Mouse (Mus musculus) gastrocnemius, adult 18-20 months (tissue): Measurements from ENCODE around the gene 1500011B03Rik. TPM values are rescaled to one million over a fixed set of nuclear protein-coding genes. Genes with fewer than 3 reads are reported as not detected.
"Not testable (repeated sequence)": the region's sequence is repeated elsewhere in the genome, so short reads cannot be mapped to it uniquely, and the experiment has no call there.

Experiments
- DNase-seq: peaks from one replicate; pipeline ENCODE4 v3.0.0; 2021; ENCODE audit warnings: low spot score
- long read RNA-seq, 2 experiments: library from polyadenylated mRNA; stranded (forward); transcript quantifications; one replicate each; pipeline ENCODE4 v2.0.0; 2021
- total RNA-seq, 2 experiments: library from RNA; stranded (reverse); gene quantifications; 2 replicates each; pipeline ENCODE4 v1.2.3; 2021

The 1500011B03Rik gene
- 1 to 10 TPM; 3.4 to 4.0 TPM for total RNA-seq
- long read RNA-seq, experiment 1, partial matches to known transcripts: 0 of 2 reads
- long read RNA-seq, experiment 1, other reads (novel, unspliced or antisense): 0 of 2 reads
- long read RNA-seq, experiment 2, partial matches to known transcripts: 0 of 3 reads
- long read RNA-seq, experiment 2, other reads (novel, unspliced or antisense): 0 of 3 reads

DNA sequence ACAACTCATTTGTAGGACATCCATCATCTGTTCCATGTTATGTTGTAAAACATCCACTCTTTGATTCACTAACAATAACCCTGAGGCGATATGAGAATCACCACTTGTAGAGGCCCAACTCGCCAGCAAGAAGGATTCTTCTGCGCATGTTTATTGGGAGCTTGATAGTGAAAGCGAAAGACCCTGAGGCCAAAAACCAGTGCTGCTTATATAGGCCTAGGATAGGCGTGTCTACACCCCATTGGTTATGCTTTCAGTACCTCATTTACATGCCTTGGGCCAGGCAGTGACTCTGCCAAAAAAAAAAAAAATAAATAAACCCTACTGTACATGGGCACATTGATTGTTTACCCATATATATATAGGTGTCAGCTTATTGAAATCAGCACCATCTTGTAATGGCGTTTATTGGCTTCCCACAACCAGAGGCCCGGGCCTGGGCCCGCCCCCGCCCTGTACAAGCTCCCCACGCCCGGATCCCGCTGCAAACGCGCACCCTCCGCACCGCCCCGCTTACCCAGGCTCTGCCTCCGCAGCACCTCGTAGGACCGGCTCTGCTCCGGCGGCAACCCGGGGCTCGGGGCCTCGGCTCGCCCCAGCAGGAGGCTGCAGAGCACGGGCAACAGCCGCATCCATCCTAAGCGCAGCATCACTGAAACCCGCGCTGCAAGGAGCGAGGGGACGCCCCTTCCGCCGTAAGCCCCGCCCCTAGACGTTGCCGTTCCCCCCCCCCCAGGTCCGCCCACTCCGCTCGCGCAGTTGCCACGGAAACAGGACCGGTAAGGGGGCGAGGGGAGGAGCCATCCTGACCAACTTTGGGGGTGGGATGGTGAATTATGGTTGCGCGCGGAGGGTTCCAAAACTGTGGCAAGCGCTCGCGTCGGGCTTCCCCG is at the start of gene 1500011B03Rik:
Gene 1500011B03Rik (minus strand): TSS at position 673 of the 893 bp plus-strand sequence.
- peak; percentile 31 for DNase-seq

DNA sequence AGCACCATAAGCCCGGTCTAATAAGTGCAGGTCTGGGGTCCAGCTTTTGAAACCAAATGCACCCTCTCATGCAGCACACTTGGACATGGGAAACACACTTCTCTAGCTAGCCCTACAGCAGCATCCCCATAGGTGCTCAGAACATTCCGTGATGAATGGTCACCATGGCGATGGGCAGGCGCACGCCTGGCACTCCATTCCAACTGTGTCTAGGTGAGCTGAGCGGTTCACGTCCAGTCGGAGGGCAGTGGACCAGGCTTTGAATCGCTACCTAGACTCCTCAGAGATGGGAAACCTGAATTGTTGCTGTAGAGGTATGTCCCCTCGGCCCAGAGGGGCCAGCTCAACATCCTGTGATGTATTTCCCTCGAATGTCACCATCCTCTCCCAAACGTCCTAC is 42.0 kb upstream of the 1500011B03Rik start:
- no peak for DNase-seq

DNA sequence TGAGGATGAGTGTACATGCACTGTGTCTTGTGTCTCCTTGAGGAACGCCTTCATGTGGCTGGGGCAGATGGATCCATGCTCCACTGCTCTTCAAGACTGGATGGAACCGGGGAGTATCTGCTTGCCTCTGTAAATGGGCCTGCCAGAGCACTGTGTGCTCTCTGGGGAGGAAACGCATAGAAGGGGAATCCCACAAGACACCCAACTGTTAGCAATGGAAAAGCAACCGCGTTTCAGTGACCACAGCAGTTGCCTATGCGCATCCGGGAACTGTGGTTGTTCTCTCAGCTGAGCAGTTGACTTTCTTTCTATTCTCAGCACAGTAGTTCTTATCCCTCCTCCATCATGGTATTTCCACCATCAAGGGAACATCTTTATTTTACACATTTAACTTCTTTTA is 41.5 kb upstream of the 1500011B03Rik start:
- no peak for DNase-seq

DNA sequence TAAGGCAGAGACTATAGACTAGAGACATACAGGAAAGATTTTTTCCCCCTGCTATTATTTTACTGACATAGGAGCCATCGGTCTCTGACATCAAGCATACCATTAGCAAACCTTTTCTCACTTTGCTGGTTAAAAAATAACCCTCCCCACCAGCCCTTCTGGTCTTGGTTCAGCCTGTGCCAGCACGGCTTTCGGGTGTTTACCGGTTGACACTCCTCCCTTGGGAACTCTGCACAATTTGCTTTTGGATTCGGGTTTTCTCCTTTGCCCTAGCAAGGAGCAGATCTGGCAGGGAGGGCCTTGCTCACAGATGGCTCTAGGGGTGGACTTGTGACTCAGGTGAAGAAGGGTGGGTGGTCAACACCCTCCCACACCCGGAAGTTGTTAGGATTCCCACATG is 38.5 kb upstream of the 1500011B03Rik start:
- DNase-seq: no peak

DNA sequence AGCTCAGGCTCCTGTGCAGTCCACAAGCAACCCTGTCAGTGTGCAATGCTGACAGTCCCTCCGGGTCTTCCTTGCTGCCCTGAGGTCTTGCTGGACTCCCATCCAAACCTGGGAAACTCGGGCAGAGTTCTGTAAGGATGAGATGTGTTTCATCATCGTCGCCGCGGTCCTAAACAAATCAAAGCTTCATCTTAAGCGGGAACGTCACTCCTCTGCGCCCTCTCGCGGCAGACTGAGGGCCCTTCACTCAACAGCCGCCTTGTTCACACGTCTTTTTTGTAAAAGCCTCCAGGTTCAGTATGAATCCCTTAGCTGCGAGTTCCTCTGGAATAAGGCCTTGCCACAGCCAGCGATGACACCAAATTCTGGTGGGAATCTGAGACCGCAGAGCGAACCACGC is 36.0 kb upstream of the 1500011B03Rik start:
- DNase-seq: peak; percentile 64

DNA sequence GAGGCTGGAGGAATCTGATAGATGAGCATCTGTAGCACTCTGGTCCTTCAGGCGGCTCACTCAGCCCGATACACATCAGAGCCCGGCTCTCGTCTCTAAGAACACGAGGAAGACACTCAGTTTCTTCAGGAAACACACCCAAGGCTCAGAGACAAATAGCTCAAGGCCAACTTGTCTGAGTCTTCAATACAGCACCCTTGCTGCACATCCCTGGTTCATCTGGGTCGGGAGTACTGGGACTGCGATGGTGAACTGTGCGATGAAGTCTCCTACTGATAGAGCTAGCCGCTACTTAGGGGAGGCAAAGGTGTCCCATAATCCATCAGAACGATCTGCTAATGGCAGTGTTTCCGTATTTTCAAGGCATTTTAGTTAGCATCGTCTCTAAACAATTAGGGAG is 35.3 kb upstream of the 1500011B03Rik start, which contains the start of gene Gm9936:
Gene Gm9936 (minus strand): TSS at position 101 of the 400 bp plus-strand sequence.
- no peak for DNase-seq

DNA sequence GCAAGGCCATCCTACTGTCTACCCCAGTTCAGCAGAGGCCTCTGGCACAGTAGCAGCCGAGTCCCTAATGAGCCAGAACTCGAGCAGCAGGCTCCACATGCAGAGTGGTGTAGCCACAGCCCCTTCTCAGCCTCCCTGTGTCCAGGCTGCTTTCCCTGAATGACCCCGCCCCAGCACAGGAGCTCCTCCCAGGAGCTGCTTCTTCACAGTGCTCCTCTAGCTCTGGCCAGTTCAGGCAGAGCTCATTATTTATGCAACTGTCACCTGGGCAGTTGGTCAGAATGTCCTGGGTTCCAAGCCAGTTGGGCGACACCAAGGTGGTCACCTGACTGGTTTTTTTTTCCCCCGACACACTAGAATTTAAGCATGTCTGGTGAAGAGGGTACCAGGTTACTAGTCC is 30.1 kb upstream of the 1500011B03Rik start, which contains the start of gene 4930519G04Rik:
Gene 4930519G04Rik (plus strand): TSS at position 301 of the 400 bp plus-strand sequence.
- not testable (repeated sequence) for DNase-seq

DNA sequence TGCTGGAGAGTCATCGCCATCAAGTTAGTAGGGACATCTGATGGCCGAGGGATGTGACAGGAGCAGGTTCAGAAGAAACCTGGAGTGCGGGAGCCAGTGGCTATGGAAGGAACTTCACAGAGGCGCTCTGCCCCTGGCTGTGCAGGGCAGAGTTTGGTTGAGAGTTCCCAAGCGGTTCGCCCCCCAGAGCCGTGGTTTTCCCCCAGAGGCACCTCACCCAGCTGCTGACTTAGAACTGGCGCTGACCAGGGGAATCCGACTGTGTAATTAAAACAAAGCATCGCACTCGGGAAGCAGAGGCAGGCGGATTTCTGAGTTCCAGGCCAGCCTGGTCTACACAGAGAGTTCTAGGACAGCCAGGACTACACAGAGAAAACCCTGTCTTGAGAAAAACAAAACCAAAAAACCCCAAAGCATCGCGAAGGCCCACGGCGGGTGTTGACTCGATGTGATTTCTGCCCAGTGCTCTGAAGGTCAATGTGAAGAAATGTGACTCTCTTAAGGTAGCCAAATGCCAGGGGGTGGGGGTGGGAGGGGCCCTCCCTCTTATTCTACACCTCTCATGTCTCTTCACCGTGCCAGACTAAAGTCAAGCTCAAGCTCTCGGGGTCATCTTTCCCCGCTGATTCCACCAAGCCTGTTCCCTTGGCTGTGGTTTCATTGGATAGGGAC is 28.4 kb upstream of the 1500011B03Rik start:
- DNase-seq: no peak

DNA sequence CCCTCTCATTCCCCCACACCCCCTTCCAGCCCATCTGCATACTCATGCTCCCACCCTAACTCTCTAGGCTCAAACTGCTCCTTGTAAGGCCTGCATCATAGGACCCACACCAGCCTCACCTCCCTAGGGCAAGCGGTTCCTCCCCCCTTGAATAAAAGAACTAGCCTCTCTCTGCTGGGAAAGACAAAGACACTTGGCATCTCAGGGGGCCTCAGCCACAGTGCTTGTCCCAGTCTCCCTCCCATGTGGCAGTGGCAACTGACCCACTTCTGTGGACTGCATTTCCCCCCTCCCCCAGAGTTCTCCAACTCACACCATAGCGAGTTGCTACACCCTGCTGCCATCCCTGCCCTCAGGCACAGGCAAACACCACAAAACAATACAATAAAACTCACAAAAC is 21.1 kb upstream of the 1500011B03Rik start:
- not testable (repeated sequence) for DNase-seq

DNA sequence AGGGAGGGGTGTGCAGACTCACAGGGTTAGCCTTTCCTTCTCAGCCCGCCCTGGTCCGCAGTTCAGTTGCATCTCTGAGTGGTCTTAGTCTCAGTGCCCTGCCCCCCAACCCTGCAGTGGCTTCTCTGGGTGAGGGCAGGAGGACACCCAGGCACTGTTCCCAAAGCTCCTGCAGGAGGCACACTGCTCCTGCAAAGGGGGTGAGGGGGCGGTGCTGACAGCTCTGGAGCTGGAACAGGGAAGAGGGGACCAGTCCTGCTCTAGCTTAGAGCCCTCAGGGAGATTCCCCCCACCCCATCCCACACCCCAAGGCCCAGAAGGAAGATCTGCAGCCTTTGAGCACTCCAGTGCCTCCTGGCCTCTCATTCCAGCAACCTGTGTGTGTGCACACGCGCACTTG is 19.4 kb upstream of the 1500011B03Rik start:
- no peak for DNase-seq

DNA sequence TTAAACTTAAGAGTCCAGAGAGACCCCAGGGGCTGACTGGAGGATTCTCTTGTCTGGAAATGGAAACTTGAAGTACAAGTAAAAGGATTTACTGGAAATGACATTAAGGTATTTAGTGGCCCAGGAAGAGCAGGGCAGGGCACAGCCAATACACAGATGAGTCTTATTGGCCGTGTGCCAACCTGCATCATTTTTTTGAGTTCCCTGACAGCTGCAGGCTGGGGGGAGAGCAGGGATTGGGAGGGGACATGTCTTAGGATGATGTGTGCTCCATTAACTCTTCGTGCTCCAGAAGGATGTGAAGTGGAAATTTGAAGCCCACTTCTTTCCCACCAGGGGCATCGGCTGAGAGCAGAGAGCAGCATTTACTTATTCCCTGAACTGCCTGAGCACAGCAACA is 18.9 kb upstream of the 1500011B03Rik start:
- DNase-seq: not testable (repeated sequence)

DNA sequence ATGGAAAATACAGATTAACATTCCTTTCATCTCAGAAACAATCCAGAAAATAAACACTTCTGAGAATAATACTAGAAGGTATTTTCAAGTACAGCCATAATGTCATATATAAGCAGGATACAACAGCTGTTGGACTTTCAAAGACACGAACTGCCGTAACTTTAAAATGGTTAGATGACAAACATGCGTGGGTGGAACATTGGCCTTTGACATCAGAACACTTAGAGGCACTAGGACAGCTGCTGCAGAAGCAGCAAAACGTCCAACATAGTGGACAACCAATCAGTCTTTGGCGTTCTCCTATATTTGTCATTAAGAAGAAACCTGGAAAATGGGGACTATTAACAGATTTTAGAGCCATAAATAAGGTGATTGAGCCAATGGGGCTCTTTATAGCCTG is 17.2 kb upstream of the 1500011B03Rik start:
- DNase-seq: not testable (repeated sequence)

DNA sequence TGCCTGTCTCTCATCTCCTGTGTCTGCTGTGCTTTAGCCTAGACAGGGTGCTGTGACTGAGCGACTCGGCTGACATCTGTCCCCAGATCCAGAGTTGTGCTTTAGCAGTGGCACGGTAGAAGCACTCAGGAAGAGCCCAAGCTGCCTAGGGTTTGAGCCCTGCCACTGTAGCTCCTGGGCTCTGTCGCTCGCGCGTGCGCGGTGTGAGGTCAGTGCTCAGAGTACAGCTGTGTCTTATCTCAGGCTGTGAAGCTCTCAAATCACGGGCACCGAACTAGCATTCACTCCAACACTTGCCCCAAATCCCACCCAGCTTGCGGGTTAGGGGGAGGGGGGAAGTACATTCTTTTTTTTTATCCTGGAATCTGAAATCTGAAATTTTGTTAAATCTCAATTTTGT is 13.6 kb upstream of the 1500011B03Rik start:
- DNase-seq: no peak

DNA sequence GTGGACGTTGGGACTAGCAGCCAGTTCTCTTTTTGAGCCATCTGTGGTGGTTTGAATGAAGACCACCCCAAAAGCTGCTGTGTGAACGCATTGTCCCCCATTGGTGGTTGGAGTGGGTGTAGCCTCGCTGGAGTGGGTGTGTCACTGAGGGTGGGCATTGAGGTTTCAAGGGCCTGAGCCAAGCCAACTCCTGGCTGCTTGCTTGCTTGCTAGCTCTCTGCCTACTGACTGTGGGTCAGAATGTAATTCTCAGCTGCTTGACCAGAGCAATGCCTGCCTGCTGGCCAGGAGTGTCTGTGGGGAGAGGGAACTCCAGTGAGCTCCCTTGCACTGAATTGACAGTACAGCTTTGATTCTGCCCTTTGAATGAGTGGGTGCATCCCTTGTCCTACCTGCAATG is 6.5 kb upstream of the 1500011B03Rik start:
- no peak for DNase-seq

DNA sequence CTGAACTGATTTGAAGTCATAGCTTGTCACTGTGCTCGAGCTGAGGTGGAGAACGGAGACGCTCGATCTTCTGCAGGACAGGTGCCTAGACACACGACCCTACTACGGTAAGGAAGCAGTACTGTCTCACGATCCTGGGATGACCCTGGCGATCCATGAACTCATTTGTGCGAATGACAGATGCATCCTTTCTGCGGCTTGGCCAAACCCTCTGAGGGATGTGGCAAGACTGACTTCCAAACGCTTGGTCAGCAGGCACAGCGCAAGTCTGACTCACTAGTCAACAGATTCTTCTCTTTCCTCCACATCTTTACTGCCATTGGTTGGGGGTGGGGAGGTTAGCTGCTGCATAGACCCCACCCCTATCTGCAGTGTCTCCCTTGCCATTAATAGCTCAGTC is 4.2 kb upstream of the 1500011B03Rik start:
- no peak for DNase-seq

DNA sequence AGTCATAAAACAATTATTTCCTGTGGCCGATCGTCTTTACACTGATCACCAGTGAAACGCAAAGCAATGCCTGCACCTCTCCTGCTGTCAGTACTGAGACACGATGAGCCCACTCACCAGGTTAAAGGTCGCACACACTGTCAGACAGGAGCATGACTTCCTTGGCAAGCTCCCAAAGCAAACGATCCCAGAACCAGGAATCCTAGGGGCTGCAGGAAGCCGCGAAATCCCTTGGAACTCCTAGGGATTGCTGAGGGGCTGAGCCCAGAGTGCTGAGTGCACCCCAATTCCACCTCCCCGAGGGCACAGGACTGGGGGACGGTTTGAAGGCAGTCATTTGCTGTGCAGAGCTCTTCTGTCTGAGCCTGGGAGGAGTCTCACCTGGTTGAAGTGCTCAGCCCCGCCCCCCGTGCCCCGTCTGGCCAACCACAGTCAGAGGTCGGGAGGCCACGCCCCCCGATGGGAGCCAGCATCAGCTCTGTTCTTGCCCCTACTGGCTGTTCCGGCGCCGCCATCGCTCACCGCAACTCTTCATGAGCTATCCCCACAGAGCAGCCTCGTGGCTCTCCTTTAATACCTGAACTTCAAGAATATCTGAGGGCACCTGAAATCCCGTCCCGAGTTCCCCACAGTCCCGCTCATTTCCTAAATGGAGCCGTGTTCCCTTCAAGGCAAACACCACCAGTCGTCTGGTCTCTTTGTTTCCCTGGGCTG is 2.9 kb upstream of the 1500011B03Rik start:
- DNase-seq: no peak

DNA sequence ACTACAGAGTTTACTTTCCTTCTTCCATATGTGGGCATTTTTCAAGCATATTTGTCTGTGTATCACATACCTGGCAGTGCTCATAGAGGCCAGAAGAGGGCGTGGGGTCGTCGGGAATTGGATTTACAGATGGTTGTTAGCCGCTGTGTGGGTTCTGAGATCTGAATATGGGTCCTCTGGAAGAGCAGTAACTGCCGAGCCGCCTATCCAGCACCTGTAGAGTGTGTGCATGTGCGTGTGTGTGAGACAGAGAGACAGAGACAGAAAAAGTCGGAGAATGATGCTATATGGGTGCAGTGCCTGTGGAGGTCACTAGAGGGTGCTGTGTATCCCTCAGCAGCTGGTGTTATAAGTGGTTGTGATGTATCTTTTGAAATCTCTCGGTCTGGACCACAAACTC is 929 bp upstream of the 1500011B03Rik start:
- DNase-seq: peak; percentile 34

DNA sequence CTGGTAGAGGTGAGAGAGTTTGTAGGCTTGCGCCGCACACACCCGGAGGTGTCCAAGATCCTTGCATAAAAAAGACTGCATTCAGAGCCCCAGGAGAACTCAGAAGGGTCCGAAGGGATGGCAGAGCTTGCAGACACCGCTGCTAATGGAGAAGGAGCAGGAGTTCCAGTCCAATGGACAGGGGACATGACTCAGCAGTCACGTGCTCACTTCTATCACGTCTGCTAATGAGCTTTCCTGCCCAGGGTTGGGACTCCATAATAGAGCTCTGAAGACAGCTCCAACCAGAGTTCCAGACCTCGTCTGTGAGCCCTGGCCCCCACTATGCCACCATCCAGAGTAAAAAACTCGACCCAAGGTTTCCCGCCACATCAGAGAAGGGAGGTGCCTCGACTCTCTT is 5.1 kb downstream of the 1500011B03Rik start:
- DNase-seq: no peak

DNA sequence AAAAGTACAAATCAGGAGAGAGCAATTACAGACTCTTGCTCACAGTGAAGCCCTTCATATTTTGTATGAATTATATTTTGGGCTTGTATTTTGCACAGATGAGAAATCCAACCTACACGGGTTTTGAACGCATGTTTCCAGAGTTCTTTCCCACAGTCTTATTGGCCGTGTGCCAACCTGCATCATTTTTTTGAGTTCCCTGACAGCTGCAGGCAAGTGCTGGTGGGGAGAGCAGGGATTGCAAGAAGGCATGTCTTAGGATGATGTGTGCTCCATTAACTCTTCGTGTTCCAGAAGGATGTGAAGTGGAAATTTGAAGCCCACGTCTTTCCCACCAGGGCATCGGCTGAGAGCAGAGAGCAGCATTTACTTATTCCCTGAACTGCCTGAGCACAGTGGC is 6.7 kb downstream of the 1500011B03Rik start:
- no peak for DNase-seq

DNA sequence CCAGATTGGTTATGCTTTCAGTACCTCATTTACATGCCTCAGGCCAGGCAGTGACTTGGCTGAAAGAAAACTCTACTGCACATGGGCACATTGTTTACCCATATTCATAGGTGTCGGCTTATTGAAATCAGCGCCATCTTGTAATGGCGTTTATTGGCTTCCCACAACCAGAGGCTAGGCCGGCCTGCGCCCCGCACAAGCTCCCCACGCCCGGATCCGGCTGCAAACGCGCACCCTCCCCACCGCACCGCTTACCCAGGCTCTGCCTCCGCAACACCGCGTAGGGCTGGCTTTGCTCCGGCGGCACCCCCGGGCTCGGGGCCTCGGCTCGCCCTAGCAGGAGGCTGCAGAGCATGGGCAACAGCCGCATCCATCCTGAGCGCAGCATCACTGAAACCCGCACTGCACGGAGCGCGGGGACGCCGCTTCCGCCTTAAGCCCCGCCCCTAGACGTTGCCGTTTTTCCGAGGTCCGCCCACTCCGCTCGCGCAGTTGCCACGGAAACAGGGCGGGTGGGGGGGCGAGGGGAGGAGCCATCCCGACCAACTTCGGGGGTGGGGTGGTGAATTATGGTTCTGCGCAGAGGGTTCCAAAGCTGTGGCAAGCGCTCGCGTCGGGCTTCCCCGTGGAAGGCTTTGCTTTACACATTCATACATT is 9.6 kb downstream of the 1500011B03Rik start:
- DNase-seq: peak; percentile 73

DNA sequence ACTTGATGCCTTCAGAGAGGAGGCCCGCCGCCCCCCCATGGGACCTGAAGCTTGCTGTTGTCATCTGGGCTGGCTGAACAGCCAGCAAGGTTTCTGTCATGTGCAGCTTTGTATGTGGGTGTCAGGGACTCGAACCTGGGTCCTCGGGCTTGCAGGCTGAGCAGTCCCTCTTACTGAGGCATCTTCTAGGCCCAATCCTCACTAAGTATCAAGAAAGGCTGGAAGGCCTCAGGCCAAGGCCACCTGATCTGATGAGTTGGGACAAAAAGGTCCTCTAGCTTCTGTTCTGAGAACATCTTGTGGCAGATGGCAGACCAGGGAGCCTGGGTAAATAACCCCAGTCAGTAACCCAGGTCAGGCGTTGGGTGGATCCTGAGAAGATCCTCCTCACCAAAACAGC is 13.4 kb downstream of the 1500011B03Rik start:
- no peak for DNase-seq
